Mouse (Mus musculus): Measurements from ENCODE around the gene Ocm. TPM values are rescaled to one million over a fixed set of nuclear protein-coding genes. Genes with fewer than 3 reads are reported as not detected.

The Ocm gene
- polyA plus RNA-seq, 1 experiment from 2014 or later, result not detected

GRCm38 (mm10) chr5:144002461-144003192 lies 23.8 kb downstream of the Ocm start:
- Histone ChIP-seq H3K4me2 (no peak overlapping the region), H3K9me3 (0 out of 2 replicates have a peak, but pooled peaks cover 3% of the 10 kb centered on the region), H3K9ac (no peak overlapping the region), H3K27ac (replicated peaks) (no peak overlapping the region), H3K4me3 (no peak overlapping the region), H3K27me3 (replicated peaks) (no peaks in the 10 kb centered on the region), H3K36me3 (peaks cover 96% of the 10 kb centered on the region), H3K4me1 (no peaks in the 10 kb centered on the region)
- no peak for ATAC-seq (ENCODE audit: extremely low read depth, insufficient number of reproducible peaks, low FRiP score, low TSS enrichment)
- 89% methylated on average over 15 of the region's 15 CpGs for WGBS

DNA sequence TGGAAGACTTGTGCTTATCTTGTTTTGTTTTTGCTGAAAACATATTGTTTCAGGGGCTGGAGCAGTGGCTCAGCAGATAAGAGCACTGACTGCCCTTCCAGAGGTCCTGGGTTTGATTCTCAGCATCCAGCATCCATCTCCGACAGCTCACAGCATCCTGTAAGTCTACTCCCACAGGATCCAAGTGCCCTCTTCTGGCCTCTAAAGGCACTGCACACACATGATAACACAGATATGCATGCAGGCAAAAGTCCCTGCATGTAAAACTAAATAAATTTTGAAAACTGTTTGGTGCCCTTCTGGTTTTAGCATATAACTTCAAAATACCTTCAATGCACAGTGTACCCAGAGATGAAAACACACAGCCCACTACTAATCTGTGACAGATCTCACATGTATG lies 27.1 kb downstream of the Ocm start:
- 75% methylated on average over 1 of the region's 1 CpGs for WGBS
- no peak for ATAC-seq (ENCODE audit: extremely low read depth, insufficient number of reproducible peaks, low FRiP score, low TSS enrichment)
- Histone ChIP-seq H3K27me3 (replicated peaks) (no peaks in the 10 kb centered on the region), H3K9ac (no peak overlapping the region), H3K4me3 (no peak overlapping the region), H3K36me3 (peaks cover 99% of the 10 kb centered on the region), H3K27ac (replicated peaks) (no peak overlapping the region), H3K4me2 (no peak overlapping the region), H3K9me3 (0 out of 2 replicates have a peak, but pooled peaks cover 3% of the 10 kb centered on the region), H3K4me1 (peaks cover under 1% of the 10 kb centered on the region)

DNA sequence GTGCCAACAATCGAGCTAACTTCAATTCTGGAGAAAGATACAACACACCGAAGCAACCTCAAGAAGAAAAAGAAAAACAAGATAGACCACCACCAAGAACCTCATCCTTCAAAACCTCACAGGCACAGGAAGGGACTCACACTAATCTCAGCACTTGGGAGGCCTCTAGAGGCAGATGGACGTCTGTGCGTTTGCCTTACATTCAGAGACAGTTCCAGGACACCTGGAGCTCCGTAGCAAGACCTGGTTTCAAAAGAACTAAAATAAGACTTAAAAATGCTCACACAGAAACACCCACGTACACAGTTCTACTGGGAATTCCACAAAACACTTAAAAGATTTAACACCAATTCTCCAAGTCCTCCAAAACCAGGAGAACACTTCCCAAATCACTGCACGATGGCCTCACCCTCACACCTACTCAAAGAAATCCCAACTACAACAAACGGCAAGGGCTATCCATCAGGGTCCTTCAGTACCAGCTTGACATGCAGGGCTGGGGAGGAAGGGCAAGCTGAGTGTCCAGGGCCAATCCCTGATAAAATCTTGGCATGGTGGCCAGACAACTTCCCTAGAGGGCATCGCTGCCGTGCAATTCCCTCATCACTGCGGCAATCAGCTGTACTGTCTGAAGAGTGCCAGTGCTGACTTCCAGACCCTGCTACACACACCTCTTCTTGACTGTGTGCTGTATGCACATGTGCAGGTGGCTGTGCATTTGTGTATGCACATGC lies 31.7 kb downstream of the Ocm start:
- H3K36me3 ChIP-seq, result peaks cover 100% of the 10 kb centered on the region
- H3K4me1 ChIP-seq, result peaks cover 15% of the 10 kb centered on the region
- no peaks in the 10 kb centered on the region for H3K27me3 ChIP-seq (replicated peaks)
- H3K9ac ChIP-seq, result no peak overlapping the region
- H3K4me2 ChIP-seq, result no peak overlapping the region
- ATAC-seq (ENCODE audit: extremely low read depth, insufficient number of reproducible peaks, low FRiP score, low TSS enrichment), result no peak
- 66% methylated on average over 11 of the region's 11 CpGs for WGBS
- no peak overlapping the region for H3K4me3 ChIP-seq
- 0 out of 2 replicates have a peak, but pooled peaks cover 3% of the 10 kb centered on the region for H3K9me3 ChIP-seq
- H3K27ac ChIP-seq (replicated peaks), result no peak overlapping the region

GRCm38 (mm10) chr5:143993849-143994248 lies 32.6 kb downstream of the Ocm start:
- WGBS, result 64% methylated on average over 5 of the region's 5 CpGs

GRCm38 (mm10) chr5:143993260-143993659 lies 33.2 kb downstream of the Ocm start:
- peak overlapping the region; percentile 68 for H3K27ac ChIP-seq (replicated peaks)
- no peak overlapping the region for H3K4me3 ChIP-seq
- peak overlapping the region; percentile 24; the same call in 1 of the 2 replicates for H3K9ac ChIP-seq
- peaks cover 19% of the 10 kb centered on the region for H3K4me1 ChIP-seq
- ATAC-seq (ENCODE audit: extremely low read depth, insufficient number of reproducible peaks, low FRiP score, low TSS enrichment), result no peak
- WGBS, result 83% methylated on average over 8 of the region's 8 CpGs
- H3K9me3 ChIP-seq, result no peaks in the 10 kb centered on the region
- H3K4me2 ChIP-seq, result no peak overlapping the region
- peaks cover 100% of the 10 kb centered on the region for H3K36me3 ChIP-seq
- H3K27me3 ChIP-seq (replicated peaks), result no peaks in the 10 kb centered on the region

More at GRCm38 (mm10) chr5:143993849-143994248, 32.6 kb downstream of the Ocm start:
- Histone ChIP-seq H3K9ac (no peak overlapping the region), H3K27me3 (replicated peaks) (no peaks in the 10 kb centered on the region), H3K4me1 (peaks cover 19% of the 10 kb centered on the region), H3K9me3 (no peaks in the 10 kb centered on the region), H3K36me3 (peaks cover 100% of the 10 kb centered on the region), H3K4me2 (no peak overlapping the region), H3K27ac (replicated peaks) (peak overlapping the region; percentile 68), H3K4me3 (no peak overlapping the region)
- ATAC-seq (ENCODE audit: extremely low read depth, insufficient number of reproducible peaks, low FRiP score, low TSS enrichment), result no peak

- Histone ChIP-seq H3K27ac (replicated peaks) (no peak overlapping the region; the same call in 1 of the 2 replicates), H3K9ac (peak overlapping the region; percentile 24; the same call in 1 of the 2 replicates), H3K9me3 (no peaks in the 10 kb centered on the region), H3K4me2 (no peak overlapping the region), H3K4me3 (no peak overlapping the region), H3K36me3 (peaks cover 100% of the 10 kb centered on the region), H3K4me1 (peaks cover 19% of the 10 kb centered on the region), H3K27me3 (replicated peaks) (no peaks in the 10 kb centered on the region)
- ATAC-seq (ENCODE audit: extremely low read depth, insufficient number of reproducible peaks, low FRiP score, low TSS enrichment), result no peak
- WGBS, result 76% methylated on average over 10 of the region's 10 CpGs
These were observed 33.8 kb downstream of the Ocm start for GRCm38 (mm10) chr5:143992661-143993060.

DNA sequence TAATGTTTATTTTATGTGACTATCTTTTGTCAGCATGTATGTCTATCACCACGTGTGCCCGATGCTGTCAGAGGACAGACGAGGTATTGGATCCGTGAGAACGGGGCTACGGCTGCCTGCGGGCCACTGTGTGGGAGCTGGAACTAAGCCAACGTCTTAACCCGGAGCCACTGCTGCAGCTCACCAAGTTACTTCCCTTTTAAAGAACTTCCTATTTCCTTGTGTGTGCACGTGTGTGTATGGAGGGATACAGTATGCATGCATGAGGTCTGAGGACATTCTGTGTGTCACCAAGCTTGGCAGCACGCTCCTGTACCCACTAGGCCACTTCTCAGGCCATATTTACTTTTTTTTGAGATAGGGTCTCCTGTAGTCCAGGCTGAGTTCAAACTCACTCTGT lies 36.4 kb downstream of the Ocm start:
- H3K27ac ChIP-seq (replicated peaks), result peak overlapping the region; percentile 36; the same call in 1 of the 2 replicates
- H3K4me1 ChIP-seq, result peaks cover 19% of the 10 kb centered on the region
- peaks cover 98% of the 10 kb centered on the region for H3K36me3 ChIP-seq
- ATAC-seq (ENCODE audit: extremely low read depth, insufficient number of reproducible peaks, low FRiP score, low TSS enrichment), result no peak
- 82% methylated on average over 11 of the region's 11 CpGs for WGBS
- H3K4me2 ChIP-seq, result no peak overlapping the region
- no peak overlapping the region for H3K4me3 ChIP-seq
- H3K27me3 ChIP-seq (replicated peaks), result no peaks in the 10 kb centered on the region
- H3K9me3 ChIP-seq, result no peaks in the 10 kb centered on the region
- H3K9ac ChIP-seq, result no peak overlapping the region

DNA sequence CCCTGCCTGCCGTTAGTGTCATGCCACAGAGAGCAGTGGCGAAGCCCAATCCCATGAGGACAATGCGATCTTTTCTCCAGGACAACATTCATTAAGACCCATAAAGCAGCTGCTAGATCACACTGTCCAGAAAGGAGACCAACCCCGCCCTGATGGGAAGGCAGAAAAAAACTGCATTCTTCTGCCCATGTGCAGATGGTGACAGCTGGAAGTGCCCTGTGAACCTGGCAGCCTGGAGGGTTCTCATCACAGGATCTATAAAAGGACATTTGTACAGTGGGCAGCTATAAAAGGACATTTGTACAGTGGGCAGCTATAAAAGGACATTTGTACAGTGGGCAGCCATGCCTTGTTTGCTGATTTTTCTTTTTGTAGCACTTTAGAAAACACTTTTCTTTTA lies 37.4 kb downstream of the Ocm start:
- Histone ChIP-seq H3K9ac (no peak overlapping the region), H3K27ac (replicated peaks) (peak overlapping the region; percentile 37), H3K36me3 (peaks cover 97% of the 10 kb centered on the region), H3K4me3 (no peak overlapping the region), H3K4me1 (peaks cover 14% of the 10 kb centered on the region), H3K9me3 (no peaks in the 10 kb centered on the region), H3K4me2 (no peak overlapping the region), H3K27me3 (replicated peaks) (no peaks in the 10 kb centered on the region)
- ATAC-seq (ENCODE audit: extremely low read depth, insufficient number of reproducible peaks, low FRiP score, low TSS enrichment), result no peak
- 79% methylated on average over 4 of the region's 4 CpGs for WGBS

DNA sequence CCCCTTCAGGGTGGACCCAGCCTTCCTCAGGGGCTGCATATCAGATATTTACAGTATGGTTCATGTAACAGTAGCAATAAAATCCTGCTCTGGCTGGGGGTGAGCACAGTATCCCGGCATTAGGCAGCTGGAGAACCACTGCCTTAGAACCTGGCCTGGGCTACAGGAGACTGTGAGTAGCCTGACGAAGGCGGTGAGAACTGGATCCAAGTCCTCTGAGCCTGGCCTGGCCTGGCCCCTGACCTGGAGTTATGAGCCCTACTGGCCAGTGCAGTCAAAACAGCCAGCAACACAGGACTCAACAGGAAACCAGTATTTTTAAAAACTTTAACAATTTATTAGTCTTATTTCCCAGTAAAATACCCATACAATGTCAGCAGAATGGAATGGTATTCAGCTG lies 38.9 kb downstream of the Ocm start:
- H3K36me3 ChIP-seq, result peaks cover 88% of the 10 kb centered on the region
- H3K27me3 ChIP-seq (replicated peaks), result no peaks in the 10 kb centered on the region
- WGBS, result 94% methylated on average over 3 of the region's 3 CpGs
- H3K4me1 ChIP-seq, result peaks cover 4% of the 10 kb centered on the region; the same call in 1 of the 2 replicates
- H3K4me2 ChIP-seq, result no peak overlapping the region
- H3K9ac ChIP-seq, result no peak overlapping the region
- no peak overlapping the region for H3K27ac ChIP-seq (replicated peaks)
- no peak for ATAC-seq (ENCODE audit: extremely low read depth, insufficient number of reproducible peaks, low FRiP score, low TSS enrichment)
- no peak overlapping the region for H3K4me3 ChIP-seq
- no peaks in the 10 kb centered on the region for H3K9me3 ChIP-seq

GRCm38 (mm10) chr5:143985381-143985780 lies 41.1 kb downstream of the Ocm start:
- H3K36me3 ChIP-seq, result peaks cover 66% of the 10 kb centered on the region

GRCm38 (mm10) chr5:143982361-143982760 lies 44.1 kb downstream of the Ocm start:
- Histone ChIP-seq H3K27ac (replicated peaks) (no peak overlapping the region), H3K27me3 (replicated peaks) (no peaks in the 10 kb centered on the region), H3K9ac (no peak overlapping the region), H3K4me1 (peaks cover 5% of the 10 kb centered on the region; the same call in 1 of the 2 replicates), H3K4me3 (no peak overlapping the region), H3K36me3 (peaks cover 35% of the 10 kb centered on the region), H3K9me3 (no peaks in the 10 kb centered on the region), H3K4me2 (no peak overlapping the region)
- no peak for ATAC-seq (ENCODE audit: extremely low read depth, insufficient number of reproducible peaks, low FRiP score, low TSS enrichment)
- 47% methylated on average over 2 of the region's 2 CpGs for WGBS

More at GRCm38 (mm10) chr5:143985381-143985780, 41.1 kb downstream of the Ocm start:
- no peak overlapping the region for H3K27ac ChIP-seq (replicated peaks)
- ATAC-seq (ENCODE audit: extremely low read depth, insufficient number of reproducible peaks, low FRiP score, low TSS enrichment), result no peak
- no peak overlapping the region for H3K4me2 ChIP-seq
- H3K27me3 ChIP-seq (replicated peaks), result no peaks in the 10 kb centered on the region
- peaks cover 9% of the 10 kb centered on the region for H3K4me1 ChIP-seq
- no peak overlapping the region for H3K4me3 ChIP-seq
- WGBS, result 75% methylated on average over 7 of the region's 7 CpGs
- H3K9me3 ChIP-seq, result no peaks in the 10 kb centered on the region
- H3K9ac ChIP-seq, result 0 out of 2 replicates have a peak overlapping the region, but pooled peaks have one; percentile 19
